Mouse (Mus musculus): ENCODE measurements around the gene Ccdc177.

Ccdc177 gene

DNA sequence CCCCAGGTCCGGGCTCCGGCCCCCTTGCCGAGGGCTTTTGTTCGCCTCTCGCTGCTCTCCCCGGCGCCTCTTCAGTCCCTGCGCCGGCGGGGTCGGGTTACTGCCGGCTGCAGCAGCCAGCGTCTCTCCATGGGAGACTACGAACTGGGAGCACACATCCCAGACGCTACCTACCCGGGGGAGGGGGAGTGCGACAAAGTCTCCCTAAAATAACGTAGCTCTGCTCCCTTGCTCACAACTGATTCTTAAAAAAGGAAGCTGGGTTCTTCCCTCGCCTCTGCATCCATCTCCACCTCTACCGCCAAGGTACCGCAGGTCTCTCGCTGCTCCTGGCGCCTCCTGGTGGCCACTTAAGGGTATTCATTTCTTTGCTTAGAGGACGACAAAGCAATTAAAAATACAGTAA lies at the start of gene Ccdc177:
TSS of gene Ccdc177 (minus strand) at position 292 of the 406 bp plus-strand sequence.
- under 1% methylated on average over 24 of the region's 24 CpGs for WGBS

- WGBS: 44% methylated on average over 2 of the region's 2 CpGs
These were observed 49.5 kb upstream of the Ccdc177 start for GRCm38 (mm10) chr12:80810005-80810404.

- WGBS: 66% methylated on average over 2 of the region's 2 CpGs
These were observed 47.1 kb upstream of the Ccdc177 start for GRCm38 (mm10) chr12:80807451-80808085.

GRCm38 (mm10) chr12:80804861-80805428 lies 44.5 kb upstream of the Ccdc177 start:
- WGBS: 94% methylated on average over 6 of the region's 6 CpGs

- WGBS: 9% methylated on average over 3 of the region's 3 CpGs
These were observed 43.4 kb upstream of the Ccdc177 start for GRCm38 (mm10) chr12:80803924-80804323.

GRCm38 (mm10) chr12:80801443-80801842 lies 41.0 kb upstream of the Ccdc177 start:
- 100% methylated on average over 1 of the region's 1 CpGs for whole genome bisulfite sequencing

- WGBS: 95% methylated on average over 3 of the region's 3 CpGs
These were observed 39.7 kb upstream of the Ccdc177 start for GRCm38 (mm10) chr12:80800156-80800555.

GRCm38 (mm10) chr12:80794935-80795785 lies 34.7 kb upstream of the Ccdc177 start:
- 34% methylated on average over 2 of the region's 2 CpGs for WGBS

DNA sequence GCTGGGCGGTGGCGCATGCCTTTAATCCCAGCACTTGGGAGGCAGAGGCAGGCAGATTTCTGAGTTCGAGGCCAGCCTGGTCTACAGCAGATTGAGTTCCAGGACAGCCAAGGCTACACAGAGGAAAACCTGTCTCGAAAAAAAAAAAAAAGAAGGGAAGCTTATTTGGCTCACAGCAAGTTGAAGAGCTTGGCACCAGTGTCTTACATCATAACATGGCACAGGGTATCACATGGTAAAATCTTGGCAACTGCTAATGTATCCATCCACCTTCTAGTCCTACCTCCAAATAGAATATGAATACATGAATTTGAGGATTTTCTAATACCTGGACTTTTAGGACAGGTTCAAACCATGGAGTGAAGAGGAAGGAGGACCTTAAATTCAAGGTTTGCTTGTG lies 34.0 kb upstream of the Ccdc177 start:
- whole genome bisulfite sequencing: 85% methylated on average over 4 of the region's 4 CpGs

DNA sequence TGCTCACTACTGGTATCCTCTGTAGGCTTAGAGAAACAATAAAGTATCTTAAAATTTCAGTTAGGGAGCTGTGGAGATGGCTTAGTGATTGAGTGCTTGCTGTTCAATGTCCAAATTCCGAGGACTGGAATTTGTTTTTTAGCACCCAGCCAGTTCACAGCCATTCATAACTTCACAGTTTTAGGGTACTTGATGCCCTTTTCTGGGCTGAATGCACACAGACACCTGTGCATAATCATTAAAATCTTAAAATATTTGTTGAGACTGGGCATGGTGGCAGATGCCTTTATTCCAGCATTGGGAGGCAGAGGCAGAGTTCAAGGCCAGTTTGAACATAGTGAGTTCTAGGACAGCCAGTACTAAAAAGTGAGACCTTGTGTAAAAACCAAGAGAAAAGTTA lies 33.0 kb upstream of the Ccdc177 start:
- 67% methylated on average over 1 of the region's 1 CpGs for WGBS

DNA sequence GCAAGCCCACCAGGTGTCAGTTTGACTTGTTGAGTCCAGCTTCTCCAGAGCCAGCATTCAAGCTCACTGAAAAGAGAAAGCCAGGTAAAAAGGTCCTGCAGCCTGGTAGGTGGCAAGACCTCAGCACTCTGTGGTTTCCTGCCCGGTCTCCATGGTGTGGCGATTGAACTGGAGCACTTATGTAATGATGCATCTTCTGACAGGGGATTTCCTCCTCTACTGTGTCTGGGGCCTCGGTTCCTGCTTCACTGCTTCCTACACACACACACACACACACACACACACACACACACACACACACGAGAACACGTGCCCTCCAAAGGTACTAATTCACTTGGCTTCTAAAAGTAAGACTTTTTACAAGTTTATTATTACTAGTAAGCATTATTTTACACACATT lies 32.4 kb upstream of the Ccdc177 start:
- WGBS: 29% methylated on average over 5 of the region's 5 CpGs

- WGBS: 36% methylated on average over 6 of the region's 6 CpGs
These were observed 31.3 kb upstream of the Ccdc177 start for GRCm38 (mm10) chr12:80791571-80792444.

DNA sequence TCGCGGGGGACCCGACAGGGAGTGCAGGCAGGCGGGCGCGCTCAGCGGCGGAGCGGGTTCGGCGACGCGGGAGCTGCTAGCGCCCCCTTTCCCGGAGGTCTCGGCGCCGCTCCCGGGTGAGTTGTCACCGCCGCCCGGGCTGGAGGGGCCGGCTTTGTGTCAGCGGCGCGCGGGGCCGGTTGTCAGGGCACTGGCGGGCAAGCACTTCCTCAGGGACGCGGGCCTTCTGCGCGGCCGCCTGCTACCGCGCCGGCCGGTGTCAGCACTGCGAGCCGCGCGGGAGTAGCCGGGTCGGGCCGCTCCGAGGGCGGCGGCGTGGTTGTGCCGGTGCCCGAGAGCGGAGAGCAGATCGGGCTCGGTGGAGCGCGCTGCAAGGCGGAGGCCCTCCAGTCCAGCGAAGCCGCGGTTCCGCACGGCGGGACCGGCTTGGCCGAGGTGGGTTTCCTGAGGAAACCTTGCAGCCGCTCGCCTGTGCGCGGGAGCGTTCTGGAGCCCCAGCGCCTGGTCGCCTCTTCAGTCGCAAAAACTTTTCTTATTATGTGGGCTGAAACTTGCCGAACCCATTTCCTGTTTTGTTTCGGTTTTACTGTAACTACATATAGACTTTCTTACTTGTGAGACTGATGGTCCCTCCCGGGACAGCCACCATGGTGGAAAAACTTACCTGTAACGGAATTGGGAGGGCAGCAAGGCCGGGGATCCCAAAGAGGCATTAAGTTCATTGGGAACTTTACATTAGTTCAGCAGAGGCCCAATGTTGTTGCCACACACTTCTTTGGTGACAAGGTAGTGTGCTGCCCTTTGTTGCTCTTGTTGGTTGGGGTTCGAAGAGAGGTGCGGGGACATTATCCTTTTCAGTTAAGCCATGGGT lies 30.4 kb upstream of the Ccdc177 start:
- WGBS: under 1% methylated on average over 80 of the region's 80 CpGs

DNA sequence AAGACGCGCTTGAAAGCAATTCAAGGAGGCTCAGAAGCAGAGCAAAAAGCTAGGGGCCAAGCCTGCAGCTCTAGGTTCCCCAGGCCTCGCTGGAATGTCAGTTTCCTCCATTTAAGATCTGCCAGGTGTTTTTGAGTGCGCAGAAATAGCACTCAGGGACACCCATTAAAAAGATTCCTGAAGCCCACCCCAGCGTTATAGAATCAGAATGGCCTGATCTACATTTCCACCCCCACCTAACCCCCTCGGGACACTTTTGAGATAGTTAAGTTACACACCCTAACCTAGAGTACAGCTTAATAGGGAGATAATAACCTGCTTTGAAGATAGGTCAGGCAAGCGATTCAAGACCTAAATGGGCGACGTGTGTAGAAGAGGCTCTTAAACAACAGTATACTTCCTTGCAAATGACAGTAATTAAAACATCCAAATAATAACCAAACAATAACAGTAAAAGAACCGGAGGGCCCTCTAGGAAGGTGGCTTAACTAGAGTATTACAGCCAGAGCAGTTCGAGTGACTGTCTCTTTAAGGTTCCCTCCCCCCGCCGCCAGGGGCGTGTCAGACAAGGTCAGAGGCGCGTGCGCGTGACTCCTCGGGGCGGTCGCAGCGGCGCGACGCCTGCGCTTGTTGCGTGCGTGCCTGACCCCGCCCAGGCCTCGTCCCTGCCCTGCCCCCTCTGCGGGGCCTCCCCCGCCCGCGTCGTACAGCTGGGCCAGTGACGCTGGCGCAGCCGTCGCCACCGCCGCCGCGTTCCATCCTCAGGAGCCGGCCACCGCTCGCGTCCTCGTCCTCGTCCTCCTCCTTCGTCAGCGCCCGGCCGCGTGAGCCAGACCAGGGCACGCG lies 29.6 kb upstream of the Ccdc177 start, which contains the start of gene Susd6:
TSS of gene Susd6 (plus strand) at position 662 of the 846 bp plus-strand sequence.
- 4% methylated on average over 56 of the region's 56 CpGs for WGBS

- WGBS: 87% methylated on average over 4 of the region's 4 CpGs
These were observed 28.8 kb upstream of the Ccdc177 start for GRCm38 (mm10) chr12:80789276-80789675.

GRCm38 (mm10) chr12:80788188-80788587 lies 27.7 kb upstream of the Ccdc177 start:
- 86% methylated on average over 3 of the region's 3 CpGs for WGBS

GRCm38 (mm10) chr12:80787604-80788003 lies 27.1 kb upstream of the Ccdc177 start:
- WGBS: 57% methylated on average over 11 of the region's 11 CpGs

- WGBS: 87% methylated on average over 1 of the region's 1 CpGs
These were observed 26.1 kb upstream of the Ccdc177 start for GRCm38 (mm10) chr12:80786591-80786990.

DNA sequence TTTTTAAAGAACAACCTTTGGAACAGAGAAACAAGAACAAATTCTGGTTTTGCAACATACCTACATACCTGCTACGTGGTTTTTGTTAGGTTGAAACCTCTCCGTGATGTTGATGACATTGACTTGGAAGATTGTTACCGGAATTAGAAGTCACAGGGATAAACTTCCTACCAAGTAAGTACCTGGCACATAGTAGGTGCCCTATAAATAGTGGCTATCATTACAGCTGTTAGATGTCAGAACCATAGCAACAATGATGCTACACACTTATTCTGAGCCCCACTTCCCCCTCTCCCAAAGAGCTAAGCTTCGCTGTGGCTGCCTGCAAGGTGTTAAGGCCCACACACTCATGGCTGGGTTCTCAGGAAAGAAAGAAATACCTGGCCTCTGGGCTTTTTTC lies 25.1 kb upstream of the Ccdc177 start:
- 96% methylated on average over 4 of the region's 4 CpGs for WGBS

DNA sequence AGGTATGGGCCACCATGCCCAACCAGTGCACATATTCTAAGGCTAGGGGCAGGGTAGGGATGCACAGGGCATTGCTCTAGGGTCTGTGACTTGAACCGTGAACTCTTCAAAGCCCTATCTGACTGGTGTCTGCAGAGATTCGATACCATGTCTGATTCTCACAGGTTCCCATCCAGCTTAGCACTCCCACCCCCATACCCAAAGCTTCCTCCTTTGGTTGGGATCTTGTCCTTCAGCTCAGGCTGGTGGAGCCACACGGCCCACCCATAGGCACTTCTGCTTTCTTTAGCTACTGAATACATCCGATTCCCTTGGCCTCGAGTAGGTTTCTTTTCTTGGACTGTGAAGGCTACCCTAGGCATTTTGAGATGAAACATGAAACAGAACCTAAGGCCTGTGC lies 24.5 kb upstream of the Ccdc177 start:
- 73% methylated on average over 5 of the region's 5 CpGs for WGBS

All from cerebral cortex, adult 2 months (tissue).